Mouse (Mus musculus): ENCODE results near the gene Phf23. TPM values are rescaled to one million over a fixed set of nuclear protein-coding genes. Genes with fewer than 3 reads are reported as not detected.
A peak's percentile ranks its signal among the peaks of the same experiment; 100 is the strongest.

Phf23 gene
- polyA plus RNA-seq, 1 experiment from 2014 or later, result 36.6 TPM

DNA sequence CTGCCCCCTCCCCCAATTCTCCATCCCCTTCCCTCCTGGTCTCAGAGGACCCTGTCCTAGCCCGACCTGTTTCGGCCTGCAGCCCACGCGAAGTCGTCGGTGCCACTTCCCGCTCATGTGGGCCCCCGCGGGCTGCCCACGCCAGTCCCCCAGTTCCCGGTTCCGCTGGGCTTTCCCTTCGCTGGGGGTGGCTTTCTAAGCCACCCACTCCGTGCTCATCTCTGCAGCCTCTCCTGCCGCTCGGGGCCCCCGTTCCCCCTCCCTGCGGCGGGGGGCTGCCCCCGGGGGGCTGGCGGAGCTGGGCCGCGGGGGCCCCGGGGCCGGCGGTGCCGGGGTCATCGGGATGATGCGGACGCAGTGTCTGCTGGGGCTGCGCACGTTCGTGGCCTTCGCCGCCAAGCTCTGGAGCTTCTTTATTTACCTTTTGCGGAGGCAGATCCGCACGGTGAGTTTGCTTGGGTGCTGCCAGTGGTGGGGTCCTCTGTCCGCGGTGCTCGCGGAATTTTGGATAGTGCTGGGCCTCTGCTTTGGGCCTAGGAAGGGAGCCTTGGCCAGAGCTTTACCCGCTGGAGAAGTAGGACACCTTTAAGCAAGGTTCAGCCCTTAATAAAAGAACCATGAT lies 14.3 kb upstream of the Phf23 start, which contains the start of gene Ctdnep1:
Ctdnep1 (plus strand) TSS at position 16 of the 622 bp plus-strand sequence.
- peak within 1 kb of the TSS; percentile 94 for H3K4me3 ChIP-seq (ENCODE audit: low read depth, low read length)
- ATAC-seq (replicated peaks; ENCODE audit: low FRiP score), result peak; percentile 0; the same call in 1 of the 2 replicates
- H3K27ac ChIP-seq (ENCODE audit: low read depth, low read length), result peak within 1 kb of the TSS; percentile 99
- H3K27me3 ChIP-seq (replicated peaks; ENCODE audit: control insufficient read depth, insufficient read depth, low read length), result no peaks in the 10 kb centered on the region
- no peaks in the 10 kb centered on the region for H3K9me3 ChIP-seq (ENCODE audit: control insufficient read depth, low read length)
- WGBS, result under 1% methylated on average over 42 of the region's 43 CpGs
- peaks cover 19% of the 10 kb centered on the region for H3K4me1 ChIP-seq (replicated peaks; ENCODE audit: control insufficient read depth, insufficient read depth, low read length)
- peak within 1 kb of the TSS; percentile 92 for H3K9ac ChIP-seq (ENCODE audit: low read depth, low read length)
- no peak for DNase-seq (ENCODE audit: low spot score)
- H3K36me3 ChIP-seq (ENCODE audit: control insufficient read depth, insufficient read depth, low read length), result peaks cover 22% of the 10 kb centered on the region
- H3K4me2 ChIP-seq, result peak within 1 kb of the TSS; percentile 92

DNA sequence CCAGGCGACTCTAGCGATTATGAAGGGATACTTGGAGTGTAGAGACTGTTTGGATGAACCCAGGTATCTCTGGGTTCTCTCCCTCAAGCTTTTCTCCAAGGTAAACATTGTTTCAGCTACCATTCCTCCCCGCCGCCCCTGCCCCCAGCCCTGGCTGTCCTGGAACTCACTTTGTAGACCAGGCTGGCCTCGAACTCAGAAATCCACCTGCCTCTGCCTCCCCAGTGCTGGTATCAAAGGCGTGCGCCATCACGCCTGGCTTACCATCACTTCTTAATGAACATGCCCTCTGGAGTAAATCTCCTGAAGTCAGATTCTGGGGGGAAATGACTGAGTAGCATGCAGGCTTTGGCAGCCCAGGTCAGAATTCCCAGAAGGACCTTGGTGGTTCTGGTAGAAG lies 13.4 kb upstream of the Phf23 start, which contains the start of gene Elp5:
Elp5 (minus strand) TSS at position 293 of the 400 bp plus-strand sequence.
- no peaks in the 10 kb centered on the region for H3K27me3 ChIP-seq (replicated peaks; ENCODE audit: control insufficient read depth, insufficient read depth, low read length)
- 49% methylated on average over 8 of the region's 8 CpGs for WGBS
- peak within 1 kb of the TSS; percentile 94 for H3K4me3 ChIP-seq (ENCODE audit: low read depth, low read length)
- no peaks in the 10 kb centered on the region for H3K9me3 ChIP-seq (ENCODE audit: control insufficient read depth, low read length)
- H3K36me3 ChIP-seq (ENCODE audit: control insufficient read depth, insufficient read depth, low read length), result peaks cover 26% of the 10 kb centered on the region
- H3K27ac ChIP-seq (ENCODE audit: low read depth, low read length), result peak within 1 kb of the TSS; percentile 99
- H3K4me1 ChIP-seq (replicated peaks; ENCODE audit: control insufficient read depth, insufficient read depth, low read length), result peaks cover 19% of the 10 kb centered on the region
- no peak for ATAC-seq (replicated peaks; ENCODE audit: low FRiP score)
- peak within 1 kb of the TSS; percentile 92 for H3K9ac ChIP-seq (ENCODE audit: low read depth, low read length)
- no peak for DNase-seq (ENCODE audit: low spot score)
- H3K4me2 ChIP-seq, result peak within 1 kb of the TSS; percentile 92

DNA sequence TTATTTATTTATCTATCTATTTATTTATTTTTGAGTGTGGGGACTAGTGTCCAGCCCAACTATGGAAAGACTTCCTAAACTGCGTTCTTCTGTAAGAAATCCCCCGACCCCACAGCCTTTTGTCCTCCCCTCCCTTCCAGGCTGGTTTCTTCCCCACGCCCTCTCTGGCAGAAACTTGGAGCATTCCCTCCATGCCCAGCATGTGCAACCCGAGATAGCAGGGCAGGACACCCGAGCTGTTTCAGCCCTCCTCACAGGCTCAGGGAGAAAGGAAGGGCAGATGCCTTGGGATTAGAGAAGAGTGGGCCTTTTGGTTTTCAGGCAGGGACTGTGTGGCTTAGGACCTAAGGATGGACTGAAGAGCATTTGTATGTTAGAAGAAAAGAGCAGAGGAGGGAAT lies 12.7 kb upstream of the Phf23 start:
- WGBS, result 41% methylated on average over 5 of the region's 5 CpGs
- no peak for DNase-seq (ENCODE audit: low spot score)
- Histone ChIP-seq H3K4me1 (replicated peaks; ENCODE audit: control insufficient read depth, insufficient read depth, low read length) (peaks cover 19% of the 10 kb centered on the region), H3K4me3 (ENCODE audit: low read depth, low read length) (peak overlapping the region; percentile 94), H3K9me3 (ENCODE audit: control insufficient read depth, low read length) (no peaks in the 10 kb centered on the region), H3K27ac (ENCODE audit: low read depth, low read length) (peak overlapping the region; percentile 45; the same call in 1 of the 2 replicates), H3K9ac (ENCODE audit: low read depth, low read length) (peak overlapping the region; percentile 92), H3K27me3 (replicated peaks; ENCODE audit: control insufficient read depth, insufficient read depth, low read length) (no peaks in the 10 kb centered on the region), H3K4me2 (peak overlapping the region; percentile 92), H3K36me3 (ENCODE audit: control insufficient read depth, insufficient read depth, low read length) (peaks cover 26% of the 10 kb centered on the region)
- no peak for ATAC-seq (replicated peaks; ENCODE audit: low FRiP score)

DNA sequence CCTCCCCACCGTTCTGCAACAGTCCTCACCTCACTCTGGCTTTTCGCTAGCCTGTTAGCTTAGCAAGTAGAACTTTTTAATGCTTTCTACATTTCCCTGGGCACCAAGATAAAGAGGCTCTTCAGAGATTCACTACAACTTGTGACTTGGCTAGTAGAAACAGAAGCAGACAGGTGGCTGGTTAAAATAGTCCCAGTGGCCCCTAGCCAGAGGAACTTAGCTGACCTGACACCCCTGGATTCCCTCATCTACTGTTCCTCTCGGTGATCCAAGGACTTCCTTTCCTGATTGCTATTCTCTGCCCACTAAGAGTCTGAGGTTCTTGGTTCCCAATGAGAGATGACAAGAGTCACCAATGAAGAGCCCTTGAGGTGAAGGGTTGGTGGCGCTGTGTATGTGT lies 12.2 kb upstream of the Phf23 start:
- no peak for DNase-seq (ENCODE audit: low spot score)
- Histone ChIP-seq H3K4me3 (ENCODE audit: low read depth, low read length) (peak overlapping the region; percentile 94), H3K27ac (ENCODE audit: low read depth, low read length) (peak overlapping the region; percentile 45; the same call in 1 of the 2 replicates), H3K9me3 (ENCODE audit: control insufficient read depth, low read length) (no peaks in the 10 kb centered on the region), H3K36me3 (ENCODE audit: control insufficient read depth, insufficient read depth, low read length) (peaks cover 27% of the 10 kb centered on the region), H3K4me1 (replicated peaks; ENCODE audit: control insufficient read depth, insufficient read depth, low read length) (peaks cover 19% of the 10 kb centered on the region), H3K4me2 (peak overlapping the region; percentile 92), H3K9ac (ENCODE audit: low read depth, low read length) (peak overlapping the region; percentile 92; the same call in 1 of the 2 replicates), H3K27me3 (replicated peaks; ENCODE audit: control insufficient read depth, insufficient read depth, low read length) (no peaks in the 10 kb centered on the region)
- ATAC-seq (replicated peaks; ENCODE audit: low FRiP score), result no peak
- 78% methylated on average over 4 of the region's 4 CpGs for WGBS

DNA sequence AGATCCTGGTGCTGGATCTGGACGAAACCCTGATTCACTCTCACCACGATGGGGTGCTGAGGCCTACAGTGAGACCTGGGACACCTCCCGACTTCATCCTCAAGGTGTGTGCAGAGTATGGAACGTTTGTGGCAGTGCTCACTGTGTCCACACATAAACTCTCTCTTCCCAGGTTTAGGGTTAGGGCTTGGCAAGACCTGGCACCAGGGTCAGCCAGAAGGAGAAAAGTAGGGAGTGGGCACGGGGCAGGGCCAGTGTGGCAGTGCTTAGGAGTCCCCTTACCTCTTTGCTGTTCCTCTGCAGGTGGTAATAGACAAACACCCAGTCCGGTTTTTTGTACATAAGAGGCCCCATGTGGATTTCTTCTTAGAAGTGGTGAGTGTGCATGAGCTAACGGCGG lies 11.1 kb upstream of the Phf23 start:
- WGBS, result 86% methylated on average over 8 of the region's 8 CpGs
- Histone ChIP-seq H3K4me1 (replicated peaks; ENCODE audit: control insufficient read depth, insufficient read depth, low read length) (peaks cover 19% of the 10 kb centered on the region), H3K4me2 (no peak overlapping the region), H3K9me3 (ENCODE audit: control insufficient read depth, low read length) (no peaks in the 10 kb centered on the region), H3K9ac (ENCODE audit: low read depth, low read length) (no peak overlapping the region), H3K27me3 (replicated peaks; ENCODE audit: control insufficient read depth, insufficient read depth, low read length) (no peaks in the 10 kb centered on the region), H3K36me3 (ENCODE audit: control insufficient read depth, insufficient read depth, low read length) (peaks cover 36% of the 10 kb centered on the region), H3K4me3 (ENCODE audit: low read depth, low read length) (no peak overlapping the region), H3K27ac (ENCODE audit: low read depth, low read length) (no peak overlapping the region)
- ATAC-seq (replicated peaks; ENCODE audit: low FRiP score), result no peak
- DNase-seq (ENCODE audit: low spot score), result no peak

DNA sequence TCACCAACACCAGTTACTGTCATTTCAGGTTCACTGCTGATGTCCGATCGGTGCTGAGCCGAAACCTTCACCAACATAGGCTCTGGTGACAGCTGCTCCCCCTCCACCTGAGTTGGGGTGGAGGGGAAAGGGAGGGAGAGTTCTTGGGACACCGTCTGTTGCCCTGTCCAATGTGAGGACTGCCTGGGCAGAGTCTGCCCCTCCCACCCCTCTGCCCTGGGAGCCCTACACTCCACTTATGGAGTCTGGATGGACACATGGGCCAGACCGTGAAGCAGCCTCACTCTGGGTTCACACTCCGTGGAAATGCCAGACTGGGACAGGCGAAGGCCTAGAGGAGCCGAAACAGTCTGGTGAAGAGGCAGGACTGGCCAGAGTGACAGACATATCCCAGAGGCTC lies 5.6 kb upstream of the Phf23 start:
- H3K4me3 ChIP-seq (ENCODE audit: low read depth, low read length), result no peak overlapping the region
- H3K9ac ChIP-seq (ENCODE audit: low read depth, low read length), result no peak overlapping the region
- WGBS, result 90% methylated on average over 8 of the region's 8 CpGs
- peaks cover 39% of the 10 kb centered on the region for H3K36me3 ChIP-seq (ENCODE audit: control insufficient read depth, insufficient read depth, low read length)
- ATAC-seq (replicated peaks; ENCODE audit: low FRiP score), result no peak
- H3K27ac ChIP-seq (ENCODE audit: low read depth, low read length), result peak overlapping the region; percentile 88; the same call in 1 of the 2 replicates
- H3K4me1 ChIP-seq (replicated peaks; ENCODE audit: control insufficient read depth, insufficient read depth, low read length), result peaks cover 13% of the 10 kb centered on the region; the same call in 1 of the 2 replicates
- H3K4me2 ChIP-seq, result no peak overlapping the region
- no peaks in the 10 kb centered on the region for H3K27me3 ChIP-seq (replicated peaks; ENCODE audit: control insufficient read depth, insufficient read depth, low read length)
- no peak for DNase-seq (ENCODE audit: low spot score)
- H3K9me3 ChIP-seq (ENCODE audit: control insufficient read depth, low read length), result no peaks in the 10 kb centered on the region

DNA sequence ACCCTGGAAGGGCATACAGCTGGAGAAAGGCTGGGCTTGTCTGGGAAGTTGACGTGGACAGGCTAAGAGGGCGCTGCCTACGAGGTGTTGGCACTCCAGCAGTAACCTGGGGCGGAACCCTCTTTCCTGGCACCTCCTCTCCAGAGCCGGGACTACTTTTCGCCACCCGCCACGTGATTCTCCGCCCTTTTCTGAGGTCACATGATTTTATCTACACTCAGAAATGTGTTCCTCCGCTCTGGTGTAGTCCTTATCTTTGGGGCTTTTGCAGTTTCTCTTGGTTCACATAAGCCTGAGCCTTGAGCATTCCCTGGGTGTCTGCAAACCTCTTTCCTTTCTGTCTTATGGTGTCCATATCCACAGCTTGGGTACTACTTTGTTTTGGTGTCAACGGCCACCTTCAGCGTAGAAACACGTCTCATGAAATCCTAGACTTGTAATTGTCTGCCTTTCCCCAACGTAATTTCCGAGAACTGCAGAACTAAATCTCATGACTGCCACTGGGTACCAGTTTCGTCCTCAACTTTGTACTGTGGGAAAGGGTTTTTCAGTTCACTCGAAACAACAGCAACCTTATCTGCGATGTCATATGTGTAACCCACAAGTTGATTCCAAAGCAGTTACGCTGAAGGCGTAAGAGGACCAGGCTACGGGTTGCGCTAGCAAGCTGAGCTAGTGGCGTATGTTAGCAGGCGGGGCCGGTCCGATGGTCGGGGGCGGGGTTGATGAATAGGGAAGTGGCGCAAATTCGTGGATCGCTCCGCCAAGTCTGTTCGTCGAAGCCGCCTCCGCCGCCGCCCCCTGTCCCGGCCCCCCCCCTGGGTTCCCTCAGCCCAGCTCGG lies 4.5 kb upstream of the Phf23 start, which contains the start of gene Gabarap:
Gabarap (plus strand) TSS at position 294 of the 842 bp plus-strand sequence.
- ATAC-seq (replicated peaks; ENCODE audit: low FRiP score), result peak; percentile 72
- Histone ChIP-seq H3K4me3 (ENCODE audit: low read depth, low read length) (peak within 1 kb of the TSS; percentile 67), H3K9me3 (ENCODE audit: control insufficient read depth, low read length) (no peaks in the 10 kb centered on the region)

DNA sequence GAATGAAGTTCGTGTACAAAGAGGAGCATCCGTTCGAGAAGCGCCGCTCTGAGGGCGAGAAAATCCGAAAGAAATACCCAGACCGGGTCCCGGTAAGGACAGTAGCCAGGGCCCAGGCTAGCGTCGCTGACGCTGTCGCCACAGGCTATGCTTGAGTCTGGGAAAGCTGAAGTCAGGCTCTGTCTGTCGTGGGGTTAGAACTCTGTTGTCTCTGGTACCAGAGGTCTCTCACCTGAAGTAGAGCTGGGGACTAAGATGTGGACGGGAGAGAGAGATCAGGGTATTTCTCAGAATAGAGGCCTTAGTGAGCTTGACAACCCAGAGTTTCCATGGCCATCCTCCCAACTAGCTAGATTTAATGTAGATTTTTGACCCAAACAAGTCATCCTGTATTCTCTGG lies 3.9 kb upstream of the Phf23 start:
- Histone ChIP-seq H3K36me3 (ENCODE audit: control insufficient read depth, insufficient read depth, low read length) (peaks cover 26% of the 10 kb centered on the region), H3K9me3 (ENCODE audit: control insufficient read depth, low read length) (no peaks in the 10 kb centered on the region), H3K4me3 (ENCODE audit: low read depth, low read length) (peak overlapping the region; percentile 67), H3K4me2 (peak overlapping the region; percentile 87), H3K9ac (ENCODE audit: low read depth, low read length) (peak overlapping the region; percentile 79), H3K4me1 (replicated peaks; ENCODE audit: control insufficient read depth, insufficient read depth, low read length) (peaks cover 13% of the 10 kb centered on the region; the same call in 1 of the 2 replicates), H3K27ac (ENCODE audit: low read depth, low read length) (peak overlapping the region; percentile 88), H3K27me3 (replicated peaks; ENCODE audit: control insufficient read depth, insufficient read depth, low read length) (no peaks in the 10 kb centered on the region)
- 0 out of 2 replicates have a peak, but pooled peaks have one; percentile 16 for ATAC-seq (replicated peaks; ENCODE audit: low FRiP score)
- under 1% methylated on average over 15 of the region's 15 CpGs for WGBS
- DNase-seq (ENCODE audit: low spot score), result no peak

More for the DNA sequence above, 4.5 kb upstream of the Phf23 start, which contains the start of gene Gabarap:
- H3K4me2 ChIP-seq, result peak within 1 kb of the TSS; percentile 87
- no peaks in the 10 kb centered on the region for H3K27me3 ChIP-seq (replicated peaks; ENCODE audit: control insufficient read depth, insufficient read depth, low read length)
- H3K4me1 ChIP-seq (replicated peaks; ENCODE audit: control insufficient read depth, insufficient read depth, low read length), result peaks cover 13% of the 10 kb centered on the region; the same call in 1 of the 2 replicates
- WGBS, result under 1% methylated on average over 40 of the region's 40 CpGs
- peaks cover 32% of the 10 kb centered on the region for H3K36me3 ChIP-seq (ENCODE audit: control insufficient read depth, insufficient read depth, low read length)
- H3K9ac ChIP-seq (ENCODE audit: low read depth, low read length), result peak within 1 kb of the TSS; percentile 79
- H3K27ac ChIP-seq (ENCODE audit: low read depth, low read length), result peak within 1 kb of the TSS; percentile 88
- peak; percentile 96 for DNase-seq (ENCODE audit: low spot score)

All from liver, embryonic 11.5 days (tissue).